Mouse (Mus musculus) kidney, adult 2 months (tissue): ENCODE measurements around the gene Drp2.

ENCODE experiments used
- CTCF ChIP-seq: fragments of 200-500 bp; conservative IDR thresholded peaks from 2 replicates; pipeline ENCODE4 v1.5.1; 2011; ENCODE audit warnings: low read depth, mild to moderate bottlenecking, control low read depth, low read length, moderate library complexity, mixed read lengths; ENCODE audit not compliant: insufficient read depth, insufficient read length
- POLR2A ChIP-seq: fragments of 200-500 bp; IDR thresholded peaks from one replicate; pipeline ENCODE4 v1.6.1; 2011; ENCODE audit warnings: low read depth, low read length, control low read depth

- TF ChIP-seq CTCF, result no peak
- no peak for TF ChIP-seq POLR2A
Observed at GRCm38 (mm10) chrX:134409354-134409900, 5.1 kb downstream of the Drp2 start.
